Mouse (Mus musculus): ENCODE results near the gene Gpr18.

Gene Gpr18

GRCm38 (mm10) chr14:121927451-121927850 is 11.9 kb upstream of the Gpr18 start:
- in situ Hi-C loops (cut with MboI; ENCODE audit: unreplicated experiment in 2 of 2), result loop anchor here in 1 of 2 experiments (5.0 kb wide), 1 partner anchor 200 kb away; no protein-coding TSS in a partner anchor

- in situ Hi-C loops (cut with MboI; ENCODE audit: unreplicated experiment in 2 of 2), result loop anchor here in 1 of 2 experiments (5.0 kb wide), 1 partner anchor 200 kb away; no protein-coding TSS in a partner anchor
These were observed 11.3 kb upstream of the Gpr18 start for GRCm38 (mm10) chr14:121926901-121927300.

- in situ Hi-C loops (cut with MboI; ENCODE audit: unreplicated experiment in 2 of 2), result loop anchor here (5.0 kb wide), 2 partner anchors 58 to 202 kb away; no protein-coding TSS in a partner anchor
These were observed 9.3 kb upstream of the Gpr18 start for GRCm38 (mm10) chr14:121924876-121925275.

GRCm38 (mm10) chr14:121922731-121923130 is 7.2 kb upstream of the Gpr18 start:
- in situ Hi-C loops (cut with MboI; ENCODE audit: unreplicated experiment in 2 of 2), result loop anchor here (5.0 kb wide), 1 partner anchor 55 kb away; no protein-coding TSS in a partner anchor

- in situ Hi-C loops (cut with MboI; ENCODE audit: unreplicated experiment in 2 of 2), result loop anchor here (5.0 kb wide), 1 partner anchor 55 kb away; no protein-coding TSS in a partner anchor
These were observed 6.4 kb upstream of the Gpr18 start for GRCm38 (mm10) chr14:121922016-121922415.

GRCm38 (mm10) chr14:121920511-121921124 is 5.0 kb upstream of the Gpr18 start:
- in situ Hi-C loops (cut with MboI; ENCODE audit: unreplicated experiment in 2 of 2), result loop anchor here (5.0 kb wide), 1 partner anchor 53 kb away; no protein-coding TSS in a partner anchor

GRCm38 (mm10) chr14:121919752-121920151 is 4.2 kb upstream of the Gpr18 start:
- in situ Hi-C loops (cut with MboI; ENCODE audit: unreplicated experiment in 2 of 2), result loop anchor here (5.0 kb wide), 1 partner anchor 52 kb away; no protein-coding TSS in a partner anchor

GRCm38 (mm10) chr14:121918266-121918665 is 2.7 kb upstream of the Gpr18 start:
- in situ Hi-C loops (cut with MboI; ENCODE audit: unreplicated experiment in 2 of 2), result no loop called here

GRCm38 (mm10) chr14:121916311-121917094 is 922 bp upstream of the Gpr18 start:
- in situ Hi-C loops (cut with MboI; ENCODE audit: unreplicated experiment in 2 of 2), result no loop called here

GRCm38 (mm10) chr14:121915143-121915542 is 438 bp downstream of the Gpr18 start:
- in situ Hi-C loops (cut with MboI; ENCODE audit: unreplicated experiment in 2 of 2), result no loop called here

- in situ Hi-C loops (cut with MboI; ENCODE audit: unreplicated experiment in 2 of 2), result no loop called here
These were observed 3.1 kb downstream of the Gpr18 start for GRCm38 (mm10) chr14:121912501-121912900.

GRCm38 (mm10) chr14:121909868-121910267 is 5.7 kb downstream of the Gpr18 start:
- in situ Hi-C loops (cut with MboI; ENCODE audit: unreplicated experiment in 2 of 2), result no loop called here

- in situ Hi-C loops (cut with MboI; ENCODE audit: unreplicated experiment in 2 of 2), result no loop called here
These were observed 8.4 kb downstream of the Gpr18 start for GRCm38 (mm10) chr14:121906992-121907681.

- in situ Hi-C loops (cut with MboI; ENCODE audit: unreplicated experiment in 2 of 2), result no loop called here
These were observed 9.1 kb downstream of the Gpr18 start for GRCm38 (mm10) chr14:121906341-121906991.

GRCm38 (mm10) chr14:121904754-121905153 is 10.8 kb downstream of the Gpr18 start:
- in situ Hi-C loops (cut with MboI; ENCODE audit: unreplicated experiment in 2 of 2), result no loop called here

GRCm38 (mm10) chr14:121903381-121903876 is 12.2 kb downstream of the Gpr18 start:
- in situ Hi-C loops (cut with MboI; ENCODE audit: unreplicated experiment in 2 of 2), result no loop called here

GRCm38 (mm10) chr14:121901511-121901910 is 14.1 kb downstream of the Gpr18 start:
- in situ Hi-C loops (cut with MboI; ENCODE audit: unreplicated experiment in 2 of 2), result no loop called here

GRCm38 (mm10) chr14:121899071-121899470 is 16.5 kb downstream of the Gpr18 start:
- in situ Hi-C loops (cut with MboI; ENCODE audit: unreplicated experiment in 2 of 2), result loop anchor here (25.0 kb wide), 2 partner anchors 537 to 562 kb away; no protein-coding TSS in a partner anchor

GRCm38 (mm10) chr14:121898509-121898908 is 17.1 kb downstream of the Gpr18 start:
- in situ Hi-C loops (cut with MboI; ENCODE audit: unreplicated experiment in 2 of 2), result loop anchor here (25.0 kb wide), 2 partner anchors 536 to 561 kb away; no protein-coding TSS in a partner anchor

GRCm38 (mm10) chr14:121897773-121898172 is 17.8 kb downstream of the Gpr18 start:
- in situ Hi-C loops (cut with MboI; ENCODE audit: unreplicated experiment in 2 of 2), result loop anchor here (25.0 kb wide), 2 partner anchors 535 to 560 kb away; no protein-coding TSS in a partner anchor
